Mouse (Mus musculus): ENCODE data around the gene Fcmr. TPM values are rescaled to one million over a fixed set of nuclear protein-coding genes. Genes with fewer than 3 reads are reported as not detected.

Fcmr gene
- 0.40 and 0.53 TPM in 2 replicates for polyA plus RNA-seq (2015; fragmentation: Nextera tagmentation; extraction: Ambion mirVana)

- Histone ChIP-seq H3K4me3 (replicated peaks) (no peak within 1 kb of the TSS), H3K9me3 (no peaks in the 10 kb centered on the region), H3K9ac (no peak within 1 kb of the TSS), H3K27me3 (replicated peaks) (no peaks in the 10 kb centered on the region), H3K36me3 (no peaks in the 10 kb centered on the region), H3K4me2 (no peak within 1 kb of the TSS), H3K27ac (no peak within 1 kb of the TSS), H3K4me1 (no peaks in the 10 kb centered on the region)
- 74% methylated on average over 7 of the region's 7 CpGs for WGBS
- ATAC-seq (ENCODE audit: insufficient read depth, low FRiP score, low read depth) = no peak
Observed at GRCm38 (mm10) chr1:130865541-130866221, at the start of gene Fcmr. TSS of gene Fcmr (plus strand) at chr1:130865669.

- H3K9me3 ChIP-seq = no peaks in the 10 kb centered on the region
- no peaks in the 10 kb centered on the region for H3K27me3 ChIP-seq (replicated peaks)
- H3K4me3 ChIP-seq (replicated peaks) = no peak overlapping the region
- no peak overlapping the region for H3K27ac ChIP-seq
- 64% methylated on average over 1 of the region's 1 CpGs for WGBS
- H3K9ac ChIP-seq = no peak overlapping the region
- no peaks in the 10 kb centered on the region for H3K36me3 ChIP-seq
- no peaks in the 10 kb centered on the region for H3K4me1 ChIP-seq
- H3K4me2 ChIP-seq = no peak overlapping the region
- ATAC-seq (ENCODE audit: insufficient read depth, low FRiP score, low read depth) = no peak
Observed at GRCm38 (mm10) chr1:130819737-130820136, 45.7 kb upstream of the Fcmr start.

GRCm38 (mm10) chr1:130820316-130821148, 44.9 kb upstream of the Fcmr start:
- H3K27me3 ChIP-seq (replicated peaks) = no peaks in the 10 kb centered on the region
- H3K4me3 ChIP-seq (replicated peaks) = no peak overlapping the region
- H3K4me2 ChIP-seq = no peak overlapping the region
- ATAC-seq (ENCODE audit: insufficient read depth, low FRiP score, low read depth) = no peak; the same call in 1 of the 2 replicates
- WGBS = 70% methylated on average over 7 of the region's 7 CpGs
- no peaks in the 10 kb centered on the region for H3K9me3 ChIP-seq
- H3K27ac ChIP-seq = no peak overlapping the region
- no peaks in the 10 kb centered on the region for H3K4me1 ChIP-seq
- H3K9ac ChIP-seq = no peak overlapping the region
- no peaks in the 10 kb centered on the region for H3K36me3 ChIP-seq

GRCm38 (mm10) chr1:130821149-130821471, 44.4 kb upstream of the Fcmr start:
- no peak overlapping the region for H3K4me3 ChIP-seq (replicated peaks)
- no peaks in the 10 kb centered on the region for H3K9me3 ChIP-seq
- no peaks in the 10 kb centered on the region for H3K36me3 ChIP-seq
- 80% methylated on average over 2 of the region's 2 CpGs for WGBS
- no peak overlapping the region for H3K9ac ChIP-seq
- no peak for ATAC-seq (ENCODE audit: insufficient read depth, low FRiP score, low read depth)
- no peak overlapping the region for H3K27ac ChIP-seq
- H3K27me3 ChIP-seq (replicated peaks) = no peaks in the 10 kb centered on the region
- no peak overlapping the region for H3K4me2 ChIP-seq
- no peaks in the 10 kb centered on the region for H3K4me1 ChIP-seq

GRCm38 (mm10) chr1:130821911-130822625, 43.4 kb upstream of the Fcmr start:
- Histone ChIP-seq H3K27me3 (replicated peaks) (no peaks in the 10 kb centered on the region), H3K4me2 (no peak overlapping the region), H3K4me1 (no peaks in the 10 kb centered on the region), H3K4me3 (replicated peaks) (no peak overlapping the region), H3K9ac (no peak overlapping the region), H3K36me3 (no peaks in the 10 kb centered on the region), H3K9me3 (no peaks in the 10 kb centered on the region), H3K27ac (peak overlapping the region; percentile 33; the same call in 1 of the 2 replicates)
- ATAC-seq (ENCODE audit: insufficient read depth, low FRiP score, low read depth) = peak; percentile 66
- 46% methylated on average over 9 of the region's 9 CpGs for WGBS

GRCm38 (mm10) chr1:130826448-130826847, 39.0 kb upstream of the Fcmr start, which contains the start of gene Pigr:
TSS of gene Pigr (plus strand) at chr1:130826684.
- Histone ChIP-seq H3K27me3 (replicated peaks) (no peaks in the 10 kb centered on the region), H3K4me2 (no peak within 1 kb of the TSS), H3K4me3 (replicated peaks) (no peak within 1 kb of the TSS), H3K27ac (no peak within 1 kb of the TSS), H3K9ac (no peak within 1 kb of the TSS), H3K36me3 (no peaks in the 10 kb centered on the region), H3K9me3 (no peaks in the 10 kb centered on the region), H3K4me1 (no peaks in the 10 kb centered on the region)
- ATAC-seq (ENCODE audit: insufficient read depth, low FRiP score, low read depth) = no peak
- 84% methylated on average over 5 of the region's 5 CpGs for WGBS

- Histone ChIP-seq H3K4me1 (no peaks in the 10 kb centered on the region), H3K27ac (no peak overlapping the region), H3K4me2 (no peak overlapping the region), H3K36me3 (no peaks in the 10 kb centered on the region), H3K27me3 (replicated peaks) (no peaks in the 10 kb centered on the region), H3K9ac (no peak overlapping the region), H3K9me3 (no peaks in the 10 kb centered on the region), H3K4me3 (replicated peaks) (no peak overlapping the region)
- ATAC-seq (ENCODE audit: insufficient read depth, low FRiP score, low read depth) = no peak
- 78% methylated on average over 4 of the region's 4 CpGs for WGBS
Observed at GRCm38 (mm10) chr1:130828656-130829055, 36.8 kb upstream of the Fcmr start.

GRCm38 (mm10) chr1:130829906-130830830, 35.3 kb upstream of the Fcmr start:
- no peaks in the 10 kb centered on the region for H3K4me1 ChIP-seq
- H3K4me2 ChIP-seq = no peak overlapping the region
- no peaks in the 10 kb centered on the region for H3K27me3 ChIP-seq (replicated peaks)
- no peak overlapping the region for H3K27ac ChIP-seq
- H3K4me3 ChIP-seq (replicated peaks) = no peak overlapping the region
- WGBS = 65% methylated on average over 8 of the region's 8 CpGs
- no peaks in the 10 kb centered on the region for H3K36me3 ChIP-seq
- H3K9ac ChIP-seq = no peak overlapping the region
- ATAC-seq (ENCODE audit: insufficient read depth, low FRiP score, low read depth) = no peak
- H3K9me3 ChIP-seq = no peaks in the 10 kb centered on the region

- no peaks in the 10 kb centered on the region for H3K9me3 ChIP-seq
- no peak overlapping the region for H3K4me3 ChIP-seq (replicated peaks)
- H3K36me3 ChIP-seq = no peaks in the 10 kb centered on the region
- no peak overlapping the region for H3K9ac ChIP-seq
- H3K27me3 ChIP-seq (replicated peaks) = no peaks in the 10 kb centered on the region
- 73% methylated on average over 5 of the region's 5 CpGs for WGBS
- ATAC-seq (ENCODE audit: insufficient read depth, low FRiP score, low read depth) = no peak
- 0 out of 2 replicates have a peak overlapping the region, but pooled peaks have one; percentile 6 for H3K27ac ChIP-seq
- no peaks in the 10 kb centered on the region for H3K4me1 ChIP-seq
- no peak overlapping the region for H3K4me2 ChIP-seq
Observed at GRCm38 (mm10) chr1:130832230-130833149, 33.0 kb upstream of the Fcmr start.

- no peaks in the 10 kb centered on the region for H3K27me3 ChIP-seq (replicated peaks)
- H3K9ac ChIP-seq = no peak overlapping the region
- no peaks in the 10 kb centered on the region for H3K36me3 ChIP-seq
- no peak overlapping the region for H3K4me3 ChIP-seq (replicated peaks)
- H3K9me3 ChIP-seq = no peaks in the 10 kb centered on the region
- H3K4me2 ChIP-seq = no peak overlapping the region
- no peak overlapping the region for H3K27ac ChIP-seq
- no peaks in the 10 kb centered on the region; the same call in 1 of the 2 replicates for H3K4me1 ChIP-seq
- no peak for ATAC-seq (ENCODE audit: insufficient read depth, low FRiP score, low read depth)
- WGBS = 76% methylated on average over 6 of the region's 6 CpGs
Observed at GRCm38 (mm10) chr1:130835161-130835936, 30.1 kb upstream of the Fcmr start.

Measured in stomach, embryonic 15.5 days (tissue).